Mouse (Mus musculus) MEL (cell line): ENCODE data around the gene Sort1. TPM values are rescaled to one million over a fixed set of nuclear protein-coding genes. Genes with fewer than 3 reads are reported as not detected.

Experiments used
- DNase-seq: peaks from one replicate; pipeline ENCODE4 v3.0.0; 2011; ENCODE audit warnings: low read depth, low spot score
- H3K27ac ChIP-seq: 2 replicates; pipeline ENCODE4 v1.5.1; 2012; ENCODE audit warnings: low read depth, mild to moderate bottlenecking, control low read depth, low read length, moderate library complexity; ENCODE audit not compliant: control insufficient read depth
- H3K27me3 ChIP-seq, 2 experiments: fragments of 150-350 bp in 1 of 2; sonication (generic) in 1 of 2; 2 replicates each; pipeline ENCODE4 v1.6.1; 2012; ENCODE audit warnings: low read length in 2 of 2, mild to moderate bottlenecking in 2 of 2, improper control_type of control experiment in 1 of 2, moderate library complexity in 1 of 2; ENCODE audit not compliant: insufficient read depth in 2 of 2, control insufficient read depth in 1 of 2
- H3K36me3 ChIP-seq, 2 experiments: 2 replicates each; pipeline ENCODE4 v1.6.1; 2012 to 2014; ENCODE audit warnings: low read length in 2 of 2, improper control_type of control experiment in 1 of 2, inconsistent platforms in 1 of 2, mild to moderate bottlenecking in 1 of 2; ENCODE audit not compliant: insufficient read depth in 2 of 2, control insufficient read depth in 1 of 2
- H3K4me1 ChIP-seq, 2 experiments: fragments of 150-350 bp in 1 of 2; sonication (generic) in 1 of 2; 2 replicates each; pipeline ENCODE4 v1.6.1; 2012; ENCODE audit warnings: low read length in 2 of 2, improper control_type of control experiment in 1 of 2, mild to moderate bottlenecking in 1 of 2; ENCODE audit not compliant: insufficient read depth in 2 of 2, control insufficient read depth in 1 of 2
- H3K4me3 ChIP-seq, 2 experiments: fragments of 150-350 bp in 1 of 2; sonication (generic) in 1 of 2; 2 replicates each; pipeline ENCODE4 v1.5.1; 2012; ENCODE audit warnings: low read depth in 2 of 2, low read length in 2 of 2, mild to moderate bottlenecking in 2 of 2, moderate library complexity in 2 of 2, control low read depth in 1 of 2, improper control_type of control experiment in 1 of 2; ENCODE audit not compliant: control insufficient read depth in 1 of 2, insufficient read depth in 1 of 2
- H3K79me2 ChIP-seq: 2 replicates; pipeline ENCODE4 v1.6.1; 2012; ENCODE audit warnings: mild to moderate bottlenecking, low read length, moderate library complexity; ENCODE audit not compliant: control insufficient read depth, poor library complexity, insufficient read depth
- H3K9ac ChIP-seq: 2 replicates; pipeline ENCODE4 v1.6.1; 2012; ENCODE audit warnings: low read depth, mild to moderate bottlenecking, control low read depth, low read length, moderate library complexity; ENCODE audit not compliant: control insufficient read depth, poor library complexity, severe bottlenecking
- H3K9me3 ChIP-seq: fragments of 150-350 bp; sonication (generic); replicated peaks from 2 replicates; pipeline ENCODE4 v1.6.1; 2012; ENCODE audit warnings: mild to moderate bottlenecking, low read length, improper control_type of control experiment, moderate library complexity; ENCODE audit not compliant: insufficient read depth
- BHLHE40 ChIP-seq: IDR thresholded peaks from 2 replicates; pipeline ENCODE4 v1.6.1; 2012; ENCODE audit warnings: low read depth, mild to moderate bottlenecking, inconsistent platforms, low read length, improper control_type of control experiment, borderline replicate concordance
- CHD1 ChIP-seq: IDR thresholded peaks from 2 replicates; pipeline ENCODE4 v1.6.1; 2012; ENCODE audit warnings: low read depth, mild to moderate bottlenecking, inconsistent platforms, low read length, improper control_type of control experiment
- E2F4 ChIP-seq: IDR thresholded peaks from 2 replicates; pipeline ENCODE4 v1.6.1; 2011; ENCODE audit warnings: low read depth, low read length, improper control_type of control experiment, borderline replicate concordance
- EP300 ChIP-seq, 2 experiments: IDR thresholded peaks; 2 replicates each; pipeline ENCODE4 v1.6.1; 2011; ENCODE audit warnings: improper control_type of control experiment in 2 of 2, low read length in 2 of 2, low read depth in 1 of 2, mild to moderate bottlenecking in 1 of 2
- GABPA ChIP-seq: IDR thresholded peaks from 2 replicates; pipeline ENCODE4 v1.6.1; 2012; ENCODE audit warnings: low read depth, mild to moderate bottlenecking, inconsistent platforms, low read length, improper control_type of control experiment, moderate library complexity
- GATA1 ChIP-seq: IDR thresholded peaks from 2 replicates; pipeline ENCODE4 v1.6.1; 2011; ENCODE audit warnings: low read depth, low read length, improper control_type of control experiment
- HCFC1 ChIP-seq: IDR thresholded peaks from 2 replicates; pipeline ENCODE4 v1.6.1; 2012; ENCODE audit warnings: low read depth, mild to moderate bottlenecking, inconsistent platforms, low read length, improper control_type of control experiment, moderate library complexity
- JUND ChIP-seq: IDR thresholded peaks from 2 replicates; pipeline ENCODE4 v1.6.1; 2011; ENCODE audit warnings: low read depth, mild to moderate bottlenecking, improper control_type of control experiment, low read length
- MEF2A ChIP-seq: IDR thresholded peaks from 2 replicates; pipeline ENCODE4 v1.6.1; 2014; ENCODE audit warnings: low read depth, mild to moderate bottlenecking, inconsistent platforms, low read length, improper control_type of control experiment; ENCODE audit not compliant: poor library complexity, insufficient replicate concordance, severe bottlenecking; ENCODE audit errors: extremely low read depth
- MXI1 ChIP-seq: IDR thresholded peaks from 2 replicates; pipeline ENCODE4 v1.6.1; 2011; ENCODE audit warnings: mild to moderate bottlenecking, low read depth, low read length, improper control_type of control experiment
- NELFE ChIP-seq: IDR thresholded peaks from 2 replicates; pipeline ENCODE4 v1.6.1; 2011; ENCODE audit warnings: low read depth, low read length, improper control_type of control experiment
- NRF1 ChIP-seq: IDR thresholded peaks from 2 replicates; pipeline ENCODE4 v1.6.1; 2014; ENCODE audit warnings: low read depth, mild to moderate bottlenecking, inconsistent platforms, low read length, improper control_type of control experiment, moderate library complexity; ENCODE audit not compliant: poor library complexity, insufficient read depth, severe bottlenecking
- POLR2AphosphoS2 ChIP-seq: IDR thresholded peaks from 2 replicates; pipeline ENCODE4 v1.6.1; 2011; ENCODE audit warnings: low read length, improper control_type of control experiment
- POLR2AphosphoS5 ChIP-seq: IDR thresholded peaks from 2 replicates; pipeline ENCODE4 v1.6.1; 2012; ENCODE audit warnings: low read depth, borderline replicate concordance, mild to moderate bottlenecking, inconsistent platforms, low read length, moderate library complexity, mixed read lengths
- RAD21 ChIP-seq: IDR thresholded peaks from 2 replicates; pipeline ENCODE4 v1.6.1; 2011; ENCODE audit warnings: mild to moderate bottlenecking, low read depth, low read length, improper control_type of control experiment
- RCOR1 ChIP-seq: IDR thresholded peaks from 2 replicates; pipeline ENCODE4 v1.6.1; 2012; ENCODE audit warnings: low read depth, mild to moderate bottlenecking, inconsistent platforms, low read length, improper control_type of control experiment
- SIN3A ChIP-seq: IDR thresholded peaks from 2 replicates; pipeline ENCODE4 v1.6.1; 2012; ENCODE audit warnings: low read length, improper control_type of control experiment, inconsistent platforms
- SMC3 ChIP-seq: IDR thresholded peaks from 2 replicates; pipeline ENCODE4 v1.6.1; 2011; ENCODE audit warnings: low read depth, low read length, improper control_type of control experiment
- TAL1 ChIP-seq: IDR thresholded peaks from 2 replicates; pipeline ENCODE4 v1.6.1; 2012; ENCODE audit warnings: mild to moderate bottlenecking, inconsistent platforms, low read length, moderate library complexity, mixed read lengths
- TCF12 ChIP-seq: IDR thresholded peaks from 2 replicates; pipeline ENCODE4 v1.6.1; 2014; ENCODE audit warnings: low read depth, mild to moderate bottlenecking, inconsistent platforms, low read length, improper control_type of control experiment, moderate library complexity
- UBTF ChIP-seq: IDR thresholded peaks from 2 replicates; pipeline ENCODE4 v1.6.1; 2012; ENCODE audit warnings: low read depth, mild to moderate bottlenecking, inconsistent platforms, low read length, improper control_type of control experiment, moderate library complexity, borderline replicate concordance; ENCODE audit not compliant: insufficient read depth
- USF1 ChIP-seq: IDR thresholded peaks from 2 replicates; pipeline ENCODE4 v1.6.1; 2014; ENCODE audit warnings: low read depth, mild to moderate bottlenecking, inconsistent platforms, low read length, improper control_type of control experiment, moderate library complexity
- USF2 ChIP-seq, 2 experiments: IDR thresholded peaks; 2 replicates each; pipeline ENCODE4 v1.6.1; 2011 to 2012; ENCODE audit warnings: improper control_type of control experiment in 2 of 2, low read length in 2 of 2, borderline replicate concordance in 1 of 2, inconsistent platforms in 1 of 2, low read depth in 1 of 2, mild to moderate bottlenecking in 1 of 2; ENCODE audit not compliant: insufficient read depth in 1 of 2
- ZKSCAN1 ChIP-seq: IDR thresholded peaks from 2 replicates; pipeline ENCODE4 v1.6.1; 2012; ENCODE audit warnings: low read depth, mild to moderate bottlenecking, inconsistent platforms, low read length, improper control_type of control experiment, moderate library complexity
- ZMIZ1 ChIP-seq: IDR thresholded peaks from 2 replicates; pipeline ENCODE4 v1.6.1; 2012; ENCODE audit warnings: low read depth, mild to moderate bottlenecking, inconsistent platforms, low read length, improper control_type of control experiment, moderate library complexity
- polyA plus RNA-seq, 2 experiments: library from polyadenylated mRNA; stranded (reverse) in 1 of 2; unstranded in 1 of 2; fragments of >175 nt in 1 of 2; fragments of >200 nt in 1 of 2; gene quantifications; 2 replicates each; pipeline versions ENCODE4 v1.2.1 to v1.2.4; 2012; ENCODE audit warnings: low replicate concordance in 2 of 2, low read depth in 1 of 2; ENCODE audit not compliant: insufficient read length in 2 of 2, insufficient read depth in 1 of 2, missing spikeins in 1 of 2
- total RNA-seq: library from RNA; depleted of rRNA; stranded (reverse); fragments of 300-350 nt; gene quantifications from 2 replicates; pipeline ENCODE4 v1.2.3, GENCODE M21; 2012

Sort1 gene
- total and polyA plus RNA-seq, 3 experiments: 10.2 to 28.3 (median 22.7) TPM

DNA sequence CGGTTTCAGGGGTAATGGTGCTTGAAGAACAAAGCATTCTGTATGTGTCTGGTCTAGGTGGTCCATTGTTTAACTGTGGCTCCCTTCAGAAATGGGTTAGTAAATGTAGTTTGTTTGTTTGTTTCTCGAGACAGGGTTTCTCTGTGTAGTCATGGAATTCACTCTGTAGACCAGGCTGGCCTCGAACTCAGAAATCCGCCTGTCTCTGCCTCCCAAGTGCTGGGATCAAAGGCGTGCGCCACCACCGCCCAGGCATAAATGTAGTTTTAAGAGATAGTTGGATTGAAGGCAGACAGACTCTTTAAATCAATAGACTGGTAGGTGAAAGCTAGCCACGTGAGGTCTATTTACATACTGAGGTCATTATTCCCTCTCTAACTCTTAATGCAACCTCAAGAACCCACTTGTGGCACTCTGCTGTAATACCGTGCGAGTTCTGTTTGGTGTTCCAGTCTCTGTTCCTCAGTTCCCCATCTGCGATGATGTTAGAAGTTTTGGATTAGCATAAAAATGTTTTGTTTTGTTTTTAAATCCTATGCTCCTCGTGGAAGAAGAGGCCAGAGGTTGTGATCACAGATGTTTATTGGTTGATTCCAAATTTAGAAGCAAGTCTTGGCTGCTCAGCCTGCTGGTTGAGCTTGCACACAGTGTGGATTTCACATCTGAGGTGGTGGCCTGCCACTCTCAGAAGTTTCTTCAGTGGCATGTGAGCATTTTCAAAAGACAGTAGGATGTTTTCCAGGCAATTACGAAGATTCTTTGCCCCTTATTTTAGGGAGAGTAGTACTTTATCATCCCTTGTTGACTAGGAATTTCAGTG is 5.6 kb downstream of the Sort1 start (continued):
- TF ChIP-seq ZKSCAN1: no peak
- no peak for TF ChIP-seq USF2 (IDR thresholded peaks at IDR 0.05; ENCODE audit: borderline replicate concordance in 1 of 2, insufficient read depth in 1 of 2, low read depth in 1 of 2, low read length in 2 of 2)

GRCm38 (mm10) chr3:108291036-108291799 is 7.3 kb downstream of the Sort1 start:
- H3K79me2 ChIP-seq: no peaks in the 10 kb centered on the region; the same call in 1 of the 2 replicates
- peaks cover 0 to 18% of the 10 kb centered on the region in 2 experiments; a peak in 2 of 4 replicates for H3K36me3 ChIP-seq
- no peak overlapping the region for H3K4me3 ChIP-seq
- H3K9me3 ChIP-seq: no peaks in the 10 kb centered on the region
- H3K9ac ChIP-seq: no peak overlapping the region
- no peaks in the 10 kb centered on the region for H3K27me3 ChIP-seq
- DNase-seq: no peak
- H3K27ac ChIP-seq: no peak overlapping the region
- H3K4me1 ChIP-seq: peaks cover 11 to 14% of the 10 kb centered on the region in 2 experiments
- TF ChIP-seq BHLHE40 (no peak), USF1 (peak; percentile 34; the same call in 1 of the 2 replicates)
- TF ChIP-seq, all 39 proteins: peak for 1

DNA sequence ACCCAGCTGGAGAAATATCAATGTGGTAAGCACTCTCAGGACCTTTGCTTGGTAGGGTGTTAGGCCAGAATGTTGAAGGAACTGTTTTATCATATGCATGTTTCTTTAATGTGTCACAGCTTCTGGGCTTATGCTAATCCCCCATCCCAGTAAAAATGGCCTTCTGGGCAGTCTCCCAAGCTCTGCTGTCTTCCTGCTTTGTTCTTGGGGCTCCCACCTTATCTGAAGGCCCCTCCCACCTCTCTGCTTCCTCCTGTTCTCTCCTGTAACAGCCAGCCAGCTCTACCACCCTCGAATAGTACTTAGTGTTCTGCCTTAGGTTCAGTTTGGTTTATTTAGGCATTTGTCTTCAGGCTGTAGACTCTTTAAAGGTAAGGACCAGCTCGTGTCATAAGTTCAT is 10.5 kb downstream of the Sort1 start:
- H3K9me3 ChIP-seq: no peaks in the 10 kb centered on the region
- peak; percentile 87 for DNase-seq
- peak overlapping the region; percentile 64 for H3K9ac ChIP-seq
- peaks cover 4% of the 10 kb centered on the region for H3K79me2 ChIP-seq
- H3K27me3 ChIP-seq: no peaks in the 10 kb centered on the region
- peaks cover 13 to 18% of the 10 kb centered on the region in 2 experiments for H3K4me1 ChIP-seq
- peak overlapping the region; percentile 55 to 75 for H3K4me3 ChIP-seq
- peaks cover 0 to 20% of the 10 kb centered on the region in 2 experiments; a peak in 2 of 4 replicates for H3K36me3 ChIP-seq
- H3K27ac ChIP-seq: peak overlapping the region; percentile 92
- TF ChIP-seq SMC3 (no peak), E2F4 (no peak), MXI1 (no peak; the same call in 1 of the 2 replicates), JUND (no peak), USF2 (IDR thresholded peaks at IDR 0.05; ENCODE audit: borderline replicate concordance in 1 of 2, insufficient read depth in 1 of 2, low read depth in 1 of 2, low read length in 2 of 2) (no peak), UBTF (no peak), TAL1 (no peak), RAD21 (no peak), MEF2A (no peak), ZMIZ1 (peak; percentile 73; the same call in 1 of the 2 replicates), TCF12 (peak; percentile 48; the same call in 1 of the 2 replicates), RCOR1 (peak; percentile 64), NRF1 (no peak), GABPA (no peak), HCFC1 (peak; percentile 43; the same call in 1 of the 2 replicates), NELFE (peak; percentile 70), EP300 (IDR thresholded peaks at IDR 0.05; ENCODE audit: low read depth in 1 of 2, low read length in 2 of 2) (peak; percentile 45 to 64), POLR2AphosphoS2 (peak; percentile 74), GATA1 (peak; percentile 65; the same call in 1 of the 2 replicates), CHD1 (0 out of 2 replicates have a peak, but pooled peaks have one; percentile 49), POLR2AphosphoS5 (no peak), SIN3A (peak; percentile 84; the same call in 1 of the 2 replicates)
